Mouse (Mus musculus): ENCODE results near the gene Ppp1r35.

DNA sequence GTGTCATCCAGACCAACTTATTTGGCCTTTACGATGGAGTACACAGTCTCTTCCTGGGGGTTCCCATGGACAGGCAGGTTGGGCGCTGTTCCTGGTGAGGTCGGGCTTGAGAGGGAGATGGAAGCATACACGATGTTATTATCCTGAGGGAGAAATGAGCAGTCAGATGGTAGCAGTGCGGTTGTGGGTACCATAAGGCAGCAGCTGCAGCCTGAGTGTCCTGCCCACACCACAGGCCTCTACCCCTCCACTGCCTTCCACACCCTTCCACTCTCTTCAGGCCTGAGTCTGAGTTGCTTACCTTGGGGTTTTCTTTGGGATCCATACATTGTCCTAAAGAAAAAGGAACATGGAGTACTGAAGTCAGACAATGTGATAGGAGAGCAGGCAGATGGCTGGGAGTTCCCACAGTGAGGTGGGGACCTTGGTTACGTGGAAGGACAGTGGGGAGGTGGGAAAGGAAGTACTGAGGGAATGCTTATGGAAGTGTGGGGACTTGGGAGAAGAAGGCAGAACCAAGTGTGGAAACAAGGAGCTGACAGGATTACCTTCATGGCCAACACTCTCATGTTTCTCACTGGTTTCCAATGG, 44.9 kb downstream of the Ppp1r35 start:
- TF ChIP-seq CTCF (IDR thresholded peaks at IDR 0.05; ENCODE audit: borderline replicate concordance, extremely low read depth, insufficient read depth, insufficient read length) (no peak), POLR2A (IDR thresholded peaks at IDR 0.05; ENCODE audit: borderline replicate concordance, extremely low read depth, insufficient read depth, insufficient read length, poor library complexity, severe bottlenecking) (no peak)
